Mouse (Mus musculus) embryonic facial prominence, embryonic 11.5 days (tissue): ENCODE results near the gene Fam76a. TPM values are rescaled to one million over a fixed set of nuclear protein-coding genes. Genes with fewer than 3 reads are reported as not detected.

Experiments
- ATAC-seq: fragments of 200-750 bp; cut with Nextera tagmentation; replicated peaks from 2 replicates; pipeline ENCODE4 v1.8.0; 2017; ENCODE audit warnings: low read depth; ENCODE audit not compliant: insufficient number of reproducible peaks, low FRiP score, low TSS enrichment
- DNase-seq: peaks from one replicate; pipeline ENCODE4 v3.0.0-alpha.2; 2015; ENCODE audit warnings: low spot score
- H3K27ac ChIP-seq: fragments of 300-500 bp; sonication (generic); replicated peaks from 2 replicates; pipeline ENCODE4 v1.5.1; 2014; ENCODE audit warnings: mild to moderate bottlenecking, low read depth, low read length, control low read depth
- H3K27me3 ChIP-seq: fragments of 300-500 bp; sonication (generic); 2 replicates; pipeline ENCODE4 v1.6.1; 2014; ENCODE audit warnings: mild to moderate bottlenecking, low read length, moderate library complexity, mixed read lengths; ENCODE audit not compliant: control insufficient read depth, insufficient read depth
- H3K36me3 ChIP-seq: fragments of 300-500 bp; sonication (generic); replicated peaks from 2 replicates; pipeline ENCODE4 v1.6.1; 2014; ENCODE audit warnings: low read depth, mild to moderate bottlenecking, low read length, moderate library complexity, mixed read lengths; ENCODE audit not compliant: control insufficient read depth, insufficient read depth
- H3K4me1 ChIP-seq: fragments of 300-500 bp; sonication (generic); 2 replicates; pipeline ENCODE4 v1.6.1; 2014; ENCODE audit warnings: low read length, mixed read lengths; ENCODE audit not compliant: control insufficient read depth, insufficient read depth
- H3K4me2 ChIP-seq: fragments of 300-500 bp; sonication (generic); 2 replicates; pipeline ENCODE4 v1.6.1; 2014; ENCODE audit warnings: low read depth, mild to moderate bottlenecking, control low read depth, low read length, moderate library complexity
- H3K4me3 ChIP-seq: fragments of 300-500 bp; sonication (generic); 2 replicates; pipeline ENCODE4 v1.5.1; 2014; ENCODE audit warnings: low read depth, low read length, control low read depth
- H3K9ac ChIP-seq: fragments of 300-500 bp; sonication (generic); replicated peaks from 2 replicates; pipeline ENCODE4 v1.6.1; 2014; ENCODE audit warnings: mild to moderate bottlenecking, control low read depth, low read length
- H3K9me3 ChIP-seq: fragments of 300-500 bp; sonication (generic); replicated peaks from 2 replicates; pipeline ENCODE4 v1.6.1; 2016; ENCODE audit warnings: mild to moderate bottlenecking, low read length, inconsistent platforms, mixed read lengths; ENCODE audit not compliant: control insufficient read depth
- WGBS: fragments of 180-500 bp; shearing (Covaris S2); extraction: QIAGEN DNeasy Blood & Tissue Kit; methylation state at CpG from one replicate; pipeline ENCODE4 v1.1.7; 2014; 5-methylcytosine and 5-hydroxymethylcytosine counted together
- polyA plus RNA-seq: library from polyadenylated mRNA; unstranded; fragments of >200 nt; fragmentation: Nextera tagmentation; extraction: Ambion mirVana; gene quantifications from 2 replicates; pipeline ENCODE4 v1.2.1, GENCODE M21; 2014

Gene Fam76a
- polyA plus RNA-seq, 1 experiment from 2014 or later: 36.6 TPM

- H3K9ac ChIP-seq: no peak overlapping the region
- H3K4me2 ChIP-seq: no peak overlapping the region
- H3K4me3 ChIP-seq: no peak overlapping the region
- no peaks in the 10 kb centered on the region for H3K9me3 ChIP-seq
- no peaks in the 10 kb centered on the region for H3K4me1 ChIP-seq
- DNase-seq (no peak), ATAC-seq (no peak)
- H3K27ac ChIP-seq: no peak overlapping the region
- no peaks in the 10 kb centered on the region for H3K27me3 ChIP-seq
- peaks cover 8% of the 10 kb centered on the region for H3K36me3 ChIP-seq
- 90% methylated on average over 3 of the region's 3 CpGs for WGBS
Measured at GRCm38 (mm10) chr4:132871116-132871515, 51.2 kb downstream of the Fam76a start.

- no peak for DNase-seq
- Histone ChIP-seq H3K4me1 (no peaks in the 10 kb centered on the region), H3K4me3 (no peak overlapping the region), H3K36me3 (peaks cover 8% of the 10 kb centered on the region), H3K9ac (no peak overlapping the region), H3K4me2 (no peak overlapping the region), H3K9me3 (no peaks in the 10 kb centered on the region), H3K27ac (no peak overlapping the region), H3K27me3 (no peaks in the 10 kb centered on the region)
- no peak for ATAC-seq
- 92% methylated on average over 2 of the region's 2 CpGs for WGBS
Measured at GRCm38 (mm10) chr4:132864856-132865255, 57.5 kb downstream of the Fam76a start.

DNA sequence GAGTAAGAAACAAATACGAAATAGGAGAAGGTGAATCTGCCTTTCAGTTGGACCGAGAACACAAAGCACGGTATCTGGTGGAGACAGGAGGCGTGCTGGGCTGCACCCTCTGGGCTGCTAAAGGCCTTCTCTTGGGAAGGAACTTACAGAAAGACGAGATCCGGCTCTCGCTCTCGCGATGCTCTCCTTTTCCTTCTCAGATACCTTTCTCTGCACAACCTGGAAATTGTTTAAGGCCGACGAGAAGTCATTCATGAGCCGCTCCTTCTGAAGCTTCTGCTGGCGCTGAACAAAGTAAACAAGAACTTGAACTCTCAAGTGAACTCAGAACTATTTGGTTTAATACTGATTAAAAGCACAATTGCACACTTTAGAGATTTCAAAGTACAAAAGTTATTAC is 59.3 kb downstream of the Fam76a start:
- no peaks in the 10 kb centered on the region for H3K4me1 ChIP-seq
- no peak overlapping the region for H3K9ac ChIP-seq
- H3K4me2 ChIP-seq: no peak overlapping the region
- H3K36me3 ChIP-seq: peaks cover 5% of the 10 kb centered on the region
- H3K27ac ChIP-seq: no peak overlapping the region
- H3K9me3 ChIP-seq: no peaks in the 10 kb centered on the region
- DNase-seq: no peak
- no peaks in the 10 kb centered on the region for H3K27me3 ChIP-seq
- no peak overlapping the region for H3K4me3 ChIP-seq
- 91% methylated on average over 13 of the region's 13 CpGs for WGBS
- no peak for ATAC-seq

DNA sequence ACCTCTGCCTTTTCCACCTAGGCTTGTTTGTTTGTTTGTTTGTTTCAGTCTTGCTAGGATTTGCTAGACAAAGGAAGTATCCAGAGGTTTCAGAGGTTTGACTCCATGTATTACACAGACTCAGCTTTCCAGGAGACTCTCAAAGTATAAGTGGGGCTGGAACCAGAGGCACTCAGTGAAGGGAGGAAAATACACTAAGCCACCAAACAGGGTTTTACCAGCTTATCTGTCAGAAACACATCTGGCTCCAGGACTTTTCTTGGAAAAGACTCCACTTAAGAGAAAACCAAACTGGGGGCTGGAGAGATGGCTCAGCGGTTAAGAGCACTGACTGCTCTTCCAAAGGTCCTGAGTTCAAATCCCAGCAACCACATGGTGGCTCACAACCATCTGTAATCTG is 61.5 kb downstream of the Fam76a start:
- no peak overlapping the region for H3K27ac ChIP-seq
- no peaks in the 10 kb centered on the region for H3K4me1 ChIP-seq
- H3K9me3 ChIP-seq: no peaks in the 10 kb centered on the region
- ATAC-seq (no peak), DNase-seq (no peak)
- H3K27me3 ChIP-seq: no peaks in the 10 kb centered on the region
- H3K4me3 ChIP-seq: no peak overlapping the region
- 86% methylated on average over 1 of the region's 1 CpGs for WGBS
- H3K9ac ChIP-seq: no peak overlapping the region
- H3K36me3 ChIP-seq: peaks cover 3% of the 10 kb centered on the region
- H3K4me2 ChIP-seq: no peak overlapping the region

Other genes with a start within 250 kb of the Fam76a start
- 6.1 and 7.2 TPM in 2 replicates for gene Xkr8, start 190.0 kb downstream of the Fam76a start, polyA plus RNA-seq
- 3.2 and 3.9 TPM in 2 replicates for gene Smpdl3b, start 165.3 kb downstream of the Fam76a start, polyA plus RNA-seq
- 164 and 176 TPM in 2 replicates for gene Rpa2, start 154.2 kb downstream of the Fam76a start, polyA plus RNA-seq
- gene Themis2, start 126.2 kb downstream of the Fam76a start, polyA plus RNA-seq: 0.63 and 1.0 TPM in 2 replicates
- 117 and 124 TPM in 2 replicates for gene Ppp1r8, start 79.4 kb downstream of the Fam76a start, polyA plus RNA-seq
- 82.1 and 84.8 TPM in 2 replicates for gene Stx12, start 38.0 kb downstream of the Fam76a start, polyA plus RNA-seq
- gene Fgr, start 51.5 kb upstream of the Fam76a start, polyA plus RNA-seq: 0.08 and 0.20 TPM in 2 replicates
- gene Ahdc1, start 88.7 kb upstream of the Fam76a start, polyA plus RNA-seq: 6.6 and 7.7 TPM in 2 replicates
- 66.9 and 75.9 TPM in 2 replicates for gene Wasf2, start 207.9 kb upstream of the Fam76a start, polyA plus RNA-seq